Mouse (Mus musculus): Measurements from ENCODE around the gene Rhbdf2.

The Rhbdf2 gene

DNA sequence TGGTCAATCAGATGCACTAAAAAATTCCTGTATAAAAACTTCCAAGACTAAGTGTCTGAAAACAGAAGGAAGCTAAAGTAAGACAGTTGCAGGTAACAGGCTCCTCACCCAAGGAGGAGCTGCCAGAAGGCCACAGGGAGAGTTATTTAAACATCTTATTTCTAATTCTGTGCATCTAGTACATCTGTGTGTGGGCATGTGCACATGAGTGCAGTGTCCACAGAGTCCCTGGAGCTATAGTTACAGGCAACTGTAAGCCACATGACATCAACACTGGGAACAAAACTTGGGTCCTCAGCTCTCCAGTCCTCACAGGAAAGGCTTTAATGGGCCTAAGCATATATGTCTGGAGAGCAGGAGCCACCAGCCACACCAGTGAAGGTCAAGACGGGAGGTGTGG is 74.6 kb downstream of the Rhbdf2 start:
- no peak for DNase-seq (ENCODE audit: low spot score in 2 of 2)

DNA sequence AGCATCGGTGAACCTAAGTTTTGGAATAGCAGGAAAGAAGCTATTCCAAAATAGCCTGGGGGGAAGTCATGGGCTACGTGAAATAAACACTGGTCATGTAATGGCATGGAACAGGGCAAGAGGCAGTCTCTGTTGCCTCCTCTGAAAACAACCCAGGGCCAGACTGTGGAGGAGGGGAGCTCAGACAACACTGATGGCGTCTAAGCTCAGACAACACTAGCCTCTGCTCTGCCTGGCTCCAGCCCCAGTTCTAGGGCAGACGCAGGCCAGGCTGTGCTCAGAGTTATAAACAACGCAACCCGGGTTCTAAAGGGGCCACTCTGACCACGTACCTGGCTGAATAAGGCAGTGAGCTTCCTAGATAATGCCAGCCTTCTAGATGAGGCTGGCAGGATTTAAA is 76.1 kb downstream of the Rhbdf2 start:
- DNase-seq (ENCODE audit: low spot score in 2 of 2), result no peak

DNA sequence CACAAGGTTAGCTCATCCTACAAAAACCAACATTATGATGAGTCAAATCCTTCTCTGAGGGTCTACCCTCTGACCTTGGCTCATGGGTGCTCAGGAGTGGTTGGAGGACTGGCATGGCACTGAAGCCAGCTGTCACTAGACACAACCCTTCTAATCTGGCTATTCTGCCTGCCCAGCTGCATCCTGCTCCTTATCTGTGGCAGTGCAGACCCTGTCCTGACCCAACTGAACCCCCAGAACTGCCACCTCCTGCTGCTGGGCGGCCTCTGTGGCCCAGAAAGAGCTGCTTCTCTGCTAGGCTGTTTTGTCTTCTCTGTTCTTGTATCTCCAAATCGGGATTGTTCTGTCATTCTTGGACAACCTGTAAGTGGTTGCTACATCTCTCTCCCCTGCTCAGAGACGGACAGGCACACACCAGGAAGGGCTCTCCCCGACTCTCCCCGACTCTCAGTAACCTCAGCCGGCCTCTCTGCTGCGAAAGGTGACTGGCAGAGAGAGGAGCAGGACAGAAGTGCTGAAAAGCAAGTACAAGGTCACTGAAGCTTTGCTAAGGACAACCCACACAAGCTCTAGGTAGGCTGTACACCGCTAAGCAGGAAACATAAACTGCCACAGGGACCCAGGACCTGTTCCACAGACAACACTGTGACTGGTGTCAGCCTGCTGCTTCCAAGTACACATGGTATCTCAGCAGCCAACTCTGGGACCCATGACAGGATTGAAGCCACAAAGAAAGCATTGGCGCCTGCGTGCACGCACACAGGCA is 77.4 kb downstream of the Rhbdf2 start:
- no peak for DNase-seq (ENCODE audit: low spot score in 2 of 2)

DNA sequence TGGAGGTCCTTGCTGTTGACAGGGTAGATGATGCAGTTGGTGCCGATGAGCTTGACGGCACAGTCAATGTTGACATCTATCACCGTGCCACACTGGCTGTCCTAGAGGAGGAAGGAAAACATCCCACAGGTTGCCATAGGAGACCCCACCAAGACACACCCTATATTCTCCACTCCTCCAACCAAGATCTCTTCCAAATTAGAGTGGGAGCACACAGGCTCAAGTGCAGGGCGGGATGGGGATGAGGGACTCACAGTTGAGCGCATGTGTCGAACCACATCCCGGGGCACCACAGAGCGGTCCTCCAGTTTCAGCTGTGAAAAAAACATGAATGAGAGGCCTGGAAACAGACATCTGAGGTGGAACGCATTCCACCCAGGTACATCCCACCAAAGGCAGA is 78.0 kb downstream of the Rhbdf2 start:
- no peak for DNase-seq (ENCODE audit: low spot score in 2 of 2)
